Mouse (Mus musculus) spleen, adult 12 weeks (tissue): ENCODE measurements around the gene Flt3.

Experiments
- DNase-seq: peaks from one replicate; pipeline ENCODE4 v3.0.0; 2022; ENCODE audit warnings: low spot score

Gene Flt3

GRCm38 (mm10) chr5:147309786-147310185, 90.5 kb downstream of the Flt3 start:
- no peak for DNase-seq

GRCm38 (mm10) chr5:147308451-147308850, 91.8 kb downstream of the Flt3 start:
- no peak for DNase-seq

GRCm38 (mm10) chr5:147307398-147307785, 92.9 kb downstream of the Flt3 start:
- DNase-seq = no peak

GRCm38 (mm10) chr5:147306638-147307397, 93.5 kb downstream of the Flt3 start, which contains the start of gene Cdx2:
TSS of gene Cdx2 (minus strand) at chr5:147307270.
- no peak for DNase-seq

GRCm38 (mm10) chr5:147305856-147306637, 94.2 kb downstream of the Flt3 start:
- no peak for DNase-seq

GRCm38 (mm10) chr5:147305166-147305565, 95.1 kb downstream of the Flt3 start:
- DNase-seq = no peak

- no peak for DNase-seq
These were observed 95.8 kb downstream of the Flt3 start for GRCm38 (mm10) chr5:147304276-147305155.

GRCm38 (mm10) chr5:147302746-147303400, 97.4 kb downstream of the Flt3 start:
- no peak for DNase-seq

GRCm38 (mm10) chr5:147302141-147302540, 98.1 kb downstream of the Flt3 start:
- no peak for DNase-seq

- no peak for DNase-seq
These were observed 98.6 kb downstream of the Flt3 start for GRCm38 (mm10) chr5:147301781-147302070.

- DNase-seq = no peak
These were observed 99.1 kb downstream of the Flt3 start for GRCm38 (mm10) chr5:147300917-147301780.

GRCm38 (mm10) chr5:147300001-147300363, 100.3 kb downstream of the Flt3 start:
- DNase-seq = no peak

- DNase-seq = no peak
These were observed 100.9 kb downstream of the Flt3 start for GRCm38 (mm10) chr5:147299255-147300000.

- no peak for DNase-seq
These were observed 103.0 kb downstream of the Flt3 start for GRCm38 (mm10) chr5:147297249-147297648.

GRCm38 (mm10) chr5:147294121-147294520, 106.2 kb downstream of the Flt3 start:
- no peak for DNase-seq

GRCm38 (mm10) chr5:147293127-147293910, 107.0 kb downstream of the Flt3 start:
- DNase-seq = peak; percentile 38

- DNase-seq = no peak
These were observed 107.7 kb downstream of the Flt3 start for GRCm38 (mm10) chr5:147292506-147293120.

GRCm38 (mm10) chr5:147291764-147292505, 108.4 kb downstream of the Flt3 start:
- DNase-seq = no peak
